Mouse (Mus musculus) ES-Bruce4 (cell line): ENCODE measurements around the gene E130114P18Rik.

Source experiments
- EP300 ChIP-seq: IDR thresholded peaks from 2 replicates; pipeline ENCODE4 v1.6.1; 2011; ENCODE audit warnings: low read depth, low read length; ENCODE audit not compliant: insufficient read depth
- POLR2A ChIP-seq: IDR thresholded peaks from one replicate; pipeline ENCODE4 v1.8.1; 2011; ENCODE audit warnings: low read length; ENCODE audit not compliant: insufficient read depth

- TF ChIP-seq EP300 = no peak
- no peak for TF ChIP-seq POLR2A
Observed at GRCm38 (mm10) chr4:97818498-97818897, 40.6 kb upstream of the E130114P18Rik start.
